Mouse (Mus musculus): ENCODE results near the gene Gon7. TPM values are rescaled to one million over a fixed set of nuclear protein-coding genes. Genes with fewer than 3 reads are reported as not detected.

The Gon7 gene
- polyA plus RNA-seq (2015; fragmentation: Nextera tagmentation; extraction: Ambion mirVana): 20.7 and 26.6 TPM in 2 replicates

DNA sequence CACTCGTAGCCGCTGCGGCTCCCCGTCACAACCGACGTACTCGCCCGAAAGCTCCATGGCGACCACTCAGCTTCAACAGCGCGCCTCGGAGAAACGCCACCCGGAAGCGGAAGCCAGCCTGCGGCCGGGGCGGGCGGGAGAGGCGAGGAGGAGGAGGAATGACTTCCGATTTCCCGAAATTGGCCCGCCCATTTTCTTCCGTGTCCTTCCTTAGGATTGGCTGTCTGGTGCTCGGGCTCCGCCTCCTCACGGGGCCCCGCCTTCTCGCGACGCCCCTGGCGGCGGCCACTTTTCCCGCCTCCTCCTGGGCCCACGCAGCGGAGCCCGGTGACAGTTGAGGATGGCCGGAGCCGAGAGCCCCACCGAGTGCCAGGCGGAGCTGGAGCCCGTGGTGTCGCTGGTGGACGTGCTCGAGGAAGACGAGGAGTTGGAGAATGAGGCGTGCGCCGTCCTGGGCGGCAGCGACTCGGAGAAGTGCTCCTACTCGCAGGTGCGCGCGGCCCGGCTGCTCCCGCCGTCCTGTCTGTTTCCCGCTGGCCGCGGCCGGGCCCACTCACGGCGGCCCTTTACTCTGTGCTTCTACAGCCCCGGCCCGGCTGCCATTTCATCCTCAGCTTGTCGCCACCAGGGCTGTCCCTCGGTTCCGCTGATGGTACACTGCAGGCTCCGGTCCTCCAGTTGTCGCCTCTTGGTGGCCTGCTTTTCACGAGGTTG is at the start of gene Gon7, which contains the start of the genes Gm28051 and Ubr7:
TSS of gene Gon7 (minus strand) at position 115 of the 714 bp plus-strand sequence.
TSS of gene Gm28051 (minus strand) at position 77 of the 714 bp plus-strand sequence.
TSS of gene Ubr7 (plus strand) at position 279 of the 714 bp plus-strand sequence.
- Histone ChIP-seq H3K4me1 (peaks cover 40% of the 10 kb centered on the region), H3K27ac (replicated peaks) (peak within 1 kb of the TSS; percentile 92), H3K9me3 (no peaks in the 10 kb centered on the region), H3K4me3 (peak within 1 kb of the TSS; percentile 80), H3K4me2 (peak within 1 kb of the TSS; percentile 96), H3K36me3 (peaks cover 17% of the 10 kb centered on the region), H3K27me3 (replicated peaks) (no peaks in the 10 kb centered on the region), H3K9ac (peak within 1 kb of the TSS; percentile 95)
- peak; percentile 94 for ATAC-seq (ENCODE audit: extremely low read depth, insufficient number of reproducible peaks, low FRiP score, low TSS enrichment)
- under 1% methylated on average over 73 of the region's 73 CpGs for WGBS

DNA sequence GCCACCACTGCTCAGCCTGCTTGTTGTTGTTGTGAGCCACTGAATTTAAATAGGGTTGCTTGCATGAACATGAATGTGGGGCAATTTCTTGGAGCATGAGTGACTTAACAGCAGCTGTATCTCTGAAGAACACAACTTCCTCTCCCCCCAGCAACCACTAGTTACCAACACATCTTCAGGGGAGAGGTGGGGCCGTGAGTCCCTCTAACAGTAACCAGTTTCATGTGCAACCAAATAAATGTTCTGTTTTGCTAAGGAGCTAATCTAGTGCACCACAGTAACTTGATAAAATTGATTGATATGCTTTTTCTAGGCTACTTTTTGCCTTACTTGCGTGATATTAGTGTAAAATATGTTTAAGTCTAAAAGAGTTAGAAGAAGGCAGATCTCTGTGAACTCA is 41.9 kb upstream of the Gon7 start:
- H3K9ac ChIP-seq: no peak overlapping the region
- peaks cover 45% of the 10 kb centered on the region for H3K36me3 ChIP-seq
- no peak overlapping the region for H3K27ac ChIP-seq (replicated peaks)
- no peaks in the 10 kb centered on the region for H3K4me1 ChIP-seq
- H3K27me3 ChIP-seq (replicated peaks): no peaks in the 10 kb centered on the region
- no peak overlapping the region for H3K4me2 ChIP-seq
- no peak overlapping the region for H3K4me3 ChIP-seq
- no peak for ATAC-seq (ENCODE audit: extremely low read depth, insufficient number of reproducible peaks, low FRiP score, low TSS enrichment)
- no peaks in the 10 kb centered on the region for H3K9me3 ChIP-seq
- 92% methylated on average over 2 of the region's 2 CpGs for WGBS

DNA sequence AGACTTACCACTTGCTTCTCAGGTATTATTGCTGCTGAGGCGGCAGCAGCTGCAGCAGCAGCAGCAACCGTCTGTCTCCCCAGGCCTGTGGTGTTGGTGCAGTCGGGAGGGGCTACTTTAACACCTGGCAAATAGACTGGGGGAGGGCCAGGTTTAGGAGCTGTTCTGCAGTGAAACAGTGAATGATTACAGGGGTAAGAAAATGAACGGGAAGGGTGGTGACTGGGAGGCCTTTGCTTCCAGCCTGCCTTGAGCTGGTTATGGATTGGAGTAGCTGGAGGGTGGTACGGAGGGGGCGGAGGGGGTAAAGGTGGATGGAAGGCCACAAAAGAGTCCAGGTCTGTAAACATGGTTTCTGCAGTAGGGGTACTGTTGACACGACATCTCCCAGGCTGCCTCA is 30.3 kb upstream of the Gon7 start:
- ATAC-seq (ENCODE audit: extremely low read depth, insufficient number of reproducible peaks, low FRiP score, low TSS enrichment): no peak
- Histone ChIP-seq H3K36me3 (peaks cover 93% of the 10 kb centered on the region), H3K4me2 (no peak overlapping the region), H3K9me3 (no peaks in the 10 kb centered on the region), H3K27ac (replicated peaks) (no peak overlapping the region), H3K4me1 (no peaks in the 10 kb centered on the region), H3K27me3 (replicated peaks) (no peaks in the 10 kb centered on the region), H3K4me3 (no peak overlapping the region), H3K9ac (no peak overlapping the region)
- 81% methylated on average over 7 of the region's 7 CpGs for WGBS

DNA sequence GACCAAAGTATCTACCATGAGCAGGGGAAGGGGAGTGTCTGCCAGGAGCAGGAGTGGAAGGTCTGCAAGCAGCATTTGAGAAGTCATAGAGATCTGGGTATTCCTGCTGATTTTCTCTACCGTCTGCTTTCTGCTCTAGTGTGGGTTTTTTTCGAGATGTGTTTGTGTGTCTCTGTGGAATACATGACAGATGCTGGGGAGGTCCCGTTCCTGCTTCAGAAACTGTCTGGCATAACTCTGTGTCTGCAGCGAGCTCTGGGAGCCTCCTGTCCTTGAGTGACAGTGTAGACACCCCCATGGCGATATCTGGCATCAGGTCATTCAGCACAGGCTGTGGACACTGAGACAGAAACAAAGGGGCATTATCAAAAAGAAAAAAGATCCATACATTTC is 28.0 kb upstream of the Gon7 start:
- no peak overlapping the region for H3K27ac ChIP-seq (replicated peaks)
- no peak overlapping the region for H3K9ac ChIP-seq
- H3K9me3 ChIP-seq: no peaks in the 10 kb centered on the region
- ATAC-seq (ENCODE audit: extremely low read depth, insufficient number of reproducible peaks, low FRiP score, low TSS enrichment): no peak
- no peak overlapping the region for H3K4me3 ChIP-seq
- WGBS: 79% methylated on average over 5 of the region's 5 CpGs
- H3K27me3 ChIP-seq (replicated peaks): no peaks in the 10 kb centered on the region
- H3K4me2 ChIP-seq: no peak overlapping the region
- no peaks in the 10 kb centered on the region for H3K4me1 ChIP-seq
- H3K36me3 ChIP-seq: peaks cover 81% of the 10 kb centered on the region

DNA sequence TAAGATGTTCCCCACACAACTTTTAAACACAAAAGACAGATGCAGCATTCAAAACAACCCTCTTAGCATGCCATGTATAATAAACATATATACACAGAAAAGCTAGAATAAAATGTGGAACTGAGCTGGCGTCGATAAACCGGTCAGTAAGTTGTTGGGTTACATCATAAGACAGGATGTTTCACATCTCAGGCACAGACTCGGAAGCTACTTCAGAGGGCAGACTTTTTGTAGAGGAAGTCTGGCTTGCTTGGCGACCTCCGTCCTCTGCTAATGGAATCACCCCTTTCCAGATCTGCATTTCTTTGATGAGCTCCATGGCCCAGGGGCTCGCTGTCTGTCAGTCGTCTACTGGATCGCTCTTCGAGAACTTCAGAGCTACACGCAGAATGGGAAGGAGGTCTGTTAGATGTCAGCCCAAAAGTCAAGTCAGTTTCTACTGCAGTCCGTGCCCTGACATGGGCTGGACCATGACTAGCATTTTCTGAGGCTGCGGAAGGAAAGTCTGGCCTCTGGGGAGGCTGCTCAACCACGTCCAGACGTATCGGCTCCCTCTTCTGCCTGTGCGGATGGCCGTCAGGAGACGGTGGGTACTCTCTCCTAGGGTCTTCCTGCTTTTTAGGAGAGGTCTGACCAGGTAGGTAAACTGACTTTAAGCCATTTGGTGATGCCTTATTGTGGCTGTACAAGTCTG is 27.4 kb upstream of the Gon7 start:
- Histone ChIP-seq H3K36me3 (peaks cover 75% of the 10 kb centered on the region), H3K4me2 (no peak overlapping the region), H3K27me3 (replicated peaks) (no peaks in the 10 kb centered on the region), H3K4me1 (peaks cover 2% of the 10 kb centered on the region), H3K9ac (no peak overlapping the region), H3K4me3 (no peak overlapping the region), H3K27ac (replicated peaks) (no peak overlapping the region), H3K9me3 (no peaks in the 10 kb centered on the region)
- ATAC-seq (ENCODE audit: extremely low read depth, insufficient number of reproducible peaks, low FRiP score, low TSS enrichment): no peak
- 84% methylated on average over 19 of the region's 19 CpGs for WGBS

DNA sequence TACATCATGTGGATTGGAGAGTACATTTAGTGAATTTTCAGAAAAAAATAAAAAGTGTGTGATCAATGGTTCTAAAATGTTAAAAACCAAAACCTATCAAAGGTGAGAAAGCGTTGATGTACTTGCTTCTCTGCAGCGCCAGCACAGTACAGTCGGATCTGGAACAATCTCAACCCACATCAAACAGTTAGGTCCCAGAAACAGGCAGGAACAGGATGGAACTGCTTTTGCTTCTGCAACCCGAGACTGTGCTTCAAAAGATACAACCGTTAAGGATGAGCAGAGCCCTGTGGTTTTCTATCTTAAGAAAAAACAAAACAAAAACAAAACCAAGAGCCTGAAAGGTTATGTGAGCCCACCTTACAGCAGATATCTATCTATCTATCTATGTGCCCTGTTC is 25.2 kb upstream of the Gon7 start:
- Histone ChIP-seq H3K4me2 (no peak overlapping the region), H3K36me3 (peaks cover 57% of the 10 kb centered on the region)

DNA sequence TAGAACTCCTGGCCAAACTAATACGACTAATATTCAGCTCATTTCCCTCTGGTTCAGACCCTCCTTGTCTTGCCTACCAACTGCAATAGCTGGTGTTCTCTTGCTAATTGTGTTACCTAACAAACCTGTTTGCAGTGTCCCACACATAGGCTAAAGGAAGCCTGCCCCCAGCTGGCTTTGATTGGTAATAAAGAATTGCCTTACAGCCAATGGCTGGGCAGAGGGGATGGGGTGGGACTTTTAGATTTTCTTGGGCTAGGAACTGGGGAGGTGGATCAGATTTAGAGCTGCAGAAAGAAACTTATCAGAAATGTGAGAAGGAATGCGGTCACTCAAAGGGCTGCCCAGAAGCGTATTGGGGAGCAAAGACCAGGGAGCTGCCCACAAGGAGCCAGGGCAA is 21.8 kb upstream of the Gon7 start:
- Histone ChIP-seq H3K4me2 (no peak overlapping the region), H3K27ac (replicated peaks) (0 out of 2 replicates have a peak overlapping the region, but pooled peaks have one; percentile 9), H3K9me3 (no peaks in the 10 kb centered on the region), H3K36me3 (peaks cover 59% of the 10 kb centered on the region), H3K4me3 (no peak overlapping the region), H3K27me3 (replicated peaks) (no peaks in the 10 kb centered on the region), H3K4me1 (peaks cover 10% of the 10 kb centered on the region), H3K9ac (no peak overlapping the region)
- ATAC-seq (ENCODE audit: extremely low read depth, insufficient number of reproducible peaks, low FRiP score, low TSS enrichment): no peak; the same call in 1 of the 2 replicates
- 31% methylated on average over 3 of the region's 3 CpGs for WGBS

More for the DNA sequence above, 25.2 kb upstream of the Gon7 start:
- Histone ChIP-seq H3K27ac (replicated peaks) (no peak overlapping the region), H3K27me3 (replicated peaks) (no peaks in the 10 kb centered on the region), H3K4me1 (peaks cover 10% of the 10 kb centered on the region), H3K9ac (no peak overlapping the region), H3K4me3 (no peak overlapping the region), H3K9me3 (no peaks in the 10 kb centered on the region)
- no peak for ATAC-seq (ENCODE audit: extremely low read depth, insufficient number of reproducible peaks, low FRiP score, low TSS enrichment)
- 90% methylated on average over 5 of the region's 5 CpGs for WGBS

DNA sequence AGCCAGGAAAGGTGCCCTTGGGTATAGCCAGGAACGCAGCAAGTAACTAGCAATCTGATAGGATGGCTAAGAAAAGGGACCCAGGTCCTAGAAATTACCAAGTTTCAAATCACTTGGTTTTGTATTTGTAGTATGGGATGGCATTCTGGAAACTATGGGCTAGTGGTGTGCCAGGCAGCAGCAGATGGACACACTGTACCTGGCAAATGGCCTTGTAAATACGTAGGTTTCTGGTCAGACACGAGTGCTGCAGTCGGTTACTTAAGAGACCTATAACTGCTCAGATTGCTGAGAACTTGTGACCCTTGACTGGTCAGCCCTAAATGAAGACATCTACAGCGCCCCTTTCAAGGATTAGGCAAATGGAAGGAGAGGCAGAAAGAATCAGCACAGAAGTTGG is 20.5 kb upstream of the Gon7 start:
- Histone ChIP-seq H3K27me3 (replicated peaks) (no peaks in the 10 kb centered on the region), H3K4me2 (no peak overlapping the region), H3K9me3 (no peaks in the 10 kb centered on the region), H3K27ac (replicated peaks) (no peak overlapping the region), H3K4me1 (peaks cover 10% of the 10 kb centered on the region), H3K9ac (no peak overlapping the region), H3K36me3 (peaks cover 57% of the 10 kb centered on the region), H3K4me3 (no peak overlapping the region)
- no peak for ATAC-seq (ENCODE audit: extremely low read depth, insufficient number of reproducible peaks, low FRiP score, low TSS enrichment)
- WGBS: 88% methylated on average over 5 of the region's 5 CpGs

DNA sequence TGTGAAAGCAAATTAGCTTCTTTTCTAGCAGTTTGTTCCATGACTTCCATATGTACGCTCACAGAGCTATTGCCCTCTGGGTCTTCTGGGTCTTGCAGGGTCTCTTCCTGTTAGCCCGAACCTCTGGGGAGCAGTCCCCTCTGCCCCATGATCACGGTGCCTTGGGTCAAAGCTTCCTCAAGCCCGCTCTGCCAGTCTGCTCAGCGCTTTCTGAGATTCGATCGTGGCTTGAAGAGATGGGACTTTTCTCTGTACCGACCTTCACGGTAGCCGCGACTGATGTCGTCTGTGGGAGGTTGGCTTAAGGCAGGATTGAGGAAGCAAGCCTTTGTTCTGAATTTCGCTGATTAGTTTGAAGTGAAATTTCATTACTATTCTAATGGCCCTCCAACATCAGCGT is 18.4 kb upstream of the Gon7 start:
- WGBS: 86% methylated on average over 14 of the region's 14 CpGs
- H3K4me1 ChIP-seq: peaks cover 10% of the 10 kb centered on the region
- H3K9ac ChIP-seq: no peak overlapping the region
- H3K27me3 ChIP-seq (replicated peaks): no peaks in the 10 kb centered on the region
- no peaks in the 10 kb centered on the region for H3K9me3 ChIP-seq
- H3K27ac ChIP-seq (replicated peaks): no peak overlapping the region
- ATAC-seq (ENCODE audit: extremely low read depth, insufficient number of reproducible peaks, low FRiP score, low TSS enrichment): no peak
- H3K4me2 ChIP-seq: no peak overlapping the region
- H3K36me3 ChIP-seq: peaks cover 66% of the 10 kb centered on the region
- no peak overlapping the region for H3K4me3 ChIP-seq

DNA sequence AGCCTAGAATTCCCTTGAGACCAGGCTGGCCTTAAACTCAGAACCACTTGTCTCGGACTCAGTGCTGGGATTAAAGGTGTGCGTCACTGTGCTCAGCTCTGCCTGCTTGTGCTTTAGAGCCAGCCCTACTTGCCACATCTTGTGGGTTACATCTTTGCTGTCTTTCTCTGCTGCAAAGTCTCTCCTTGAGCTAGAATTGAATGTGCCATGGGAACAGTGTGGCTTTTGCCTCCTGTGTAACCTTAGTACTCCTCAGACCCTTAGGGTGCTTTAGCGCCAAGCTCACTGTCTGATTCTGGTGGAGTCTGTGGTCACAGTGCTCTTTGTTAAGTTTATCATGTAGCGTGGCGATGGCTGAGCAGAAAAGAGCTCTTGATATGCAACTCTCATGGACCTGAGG is 15.1 kb upstream of the Gon7 start:
- WGBS: 89% methylated on average over 5 of the region's 5 CpGs
- H3K27me3 ChIP-seq (replicated peaks): no peaks in the 10 kb centered on the region
- no peaks in the 10 kb centered on the region for H3K9me3 ChIP-seq
- ATAC-seq (ENCODE audit: extremely low read depth, insufficient number of reproducible peaks, low FRiP score, low TSS enrichment): no peak
- H3K9ac ChIP-seq: no peak overlapping the region
- peaks cover 96% of the 10 kb centered on the region for H3K36me3 ChIP-seq
- H3K4me1 ChIP-seq: no peaks in the 10 kb centered on the region
- no peak overlapping the region for H3K4me3 ChIP-seq
- no peak overlapping the region for H3K4me2 ChIP-seq
- H3K27ac ChIP-seq (replicated peaks): no peak overlapping the region

DNA sequence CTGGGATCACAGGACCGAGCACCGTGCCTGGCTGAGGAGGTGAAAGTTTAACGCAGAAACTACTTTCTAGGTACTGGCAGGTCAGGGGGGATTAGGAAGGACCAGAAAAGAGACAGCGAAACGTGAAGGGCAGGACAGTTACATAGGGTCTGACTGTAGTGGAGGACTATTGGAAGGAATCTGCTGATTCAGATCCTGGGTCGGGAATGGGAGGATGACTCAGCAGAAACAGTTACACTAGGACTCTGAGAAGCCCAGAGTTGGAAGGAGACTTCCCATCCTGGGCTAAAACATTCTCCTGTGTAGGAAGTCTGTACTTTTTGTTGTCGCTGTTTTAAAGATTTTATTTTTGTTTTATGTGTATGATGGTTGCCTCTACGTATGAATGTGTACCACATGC is 14.0 kb upstream of the Gon7 start:
- Histone ChIP-seq H3K9me3 (no peaks in the 10 kb centered on the region), H3K36me3 (peaks cover 96% of the 10 kb centered on the region), H3K4me3 (no peak overlapping the region), H3K27me3 (replicated peaks) (no peaks in the 10 kb centered on the region), H3K4me1 (no peaks in the 10 kb centered on the region), H3K27ac (replicated peaks) (no peak overlapping the region), H3K9ac (no peak overlapping the region), H3K4me2 (no peak overlapping the region)
- 91% methylated on average over 8 of the region's 8 CpGs for whole genome bisulfite sequencing
- no peak for ATAC-seq (ENCODE audit: extremely low read depth, insufficient number of reproducible peaks, low FRiP score, low TSS enrichment)

Data from heart, embryonic 13.5 days (tissue).